Mouse (Mus musculus) megakaryocyte, embryonic 14.5 days (primary cell): ENCODE data around the gene Pigs.

Experiments
- FLI1 ChIP-seq: IDR thresholded peaks from 2 replicates; pipeline ENCODE4 v1.6.1; 2012; ENCODE audit warnings: low read length, inconsistent platforms, mixed read lengths
- GATA1 ChIP-seq: IDR thresholded peaks from 3 replicates; pipeline ENCODE4 v1.6.1; 2012; ENCODE audit warnings: mixed read lengths, low read length, inconsistent platforms, borderline replicate concordance

DNA sequence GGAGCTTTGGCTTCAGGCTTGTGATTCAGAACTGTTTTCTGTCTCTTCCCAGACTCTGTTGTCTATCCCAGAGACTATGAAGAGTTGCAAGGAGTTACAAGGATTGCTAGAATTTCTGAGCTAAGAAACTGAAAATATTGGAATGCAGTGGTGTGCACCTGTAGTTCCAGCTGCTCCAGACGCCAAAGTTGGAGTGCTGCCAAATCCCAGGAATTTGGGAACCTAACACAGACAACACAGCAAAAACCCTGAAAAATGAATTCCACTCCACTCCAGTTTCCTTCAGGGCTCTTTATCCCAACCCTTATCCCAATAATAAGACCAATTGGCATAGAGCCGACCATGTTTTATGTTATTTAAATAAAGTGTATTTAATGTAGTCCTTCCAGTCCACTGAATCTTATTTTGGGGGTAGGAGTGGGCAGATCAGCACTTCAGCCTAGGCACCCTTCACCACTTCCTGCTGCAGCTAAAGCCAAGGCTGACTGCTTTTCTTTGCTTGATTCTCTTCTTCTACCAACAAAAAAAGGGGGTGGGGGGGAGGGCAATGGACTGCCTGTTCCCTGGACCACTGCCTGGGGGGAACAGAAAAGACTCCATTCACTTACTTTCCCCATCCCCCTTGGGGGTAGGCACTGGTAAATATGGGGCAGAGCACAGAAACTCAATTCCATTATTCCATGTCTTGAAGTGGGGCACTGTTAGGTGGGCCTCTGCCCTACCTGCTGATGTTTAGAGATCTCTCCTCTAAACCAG is 6.0 kb upstream of the Pigs start:
- TF ChIP-seq GATA1 = no peak
- TF ChIP-seq FLI1 = no peak
